Mouse (Mus musculus): ENCODE measurements at regions not wholly inside any gene's neighbourhood (a gene's known extent, or its start where the extent isn't known, plus 50 kb on each side); places are given as distances from the start of the nearest gene placed in this dataset.

GRCm38 (mm10) chr5:43050961-43051517 lies 181.9 kb upstream of the Cpeb2 start:
- DNase-seq (ENCODE audit: low spot score) (no peak), ATAC-seq (ENCODE audit: low FRiP score) (no peak)
- no peaks in the 10 kb centered on the region for H3K4me1 ChIP-seq (replicated peaks; ENCODE audit: control insufficient read depth, insufficient read depth, low read length)

GRCm38 (mm10) chr5:43052668-43053067 lies 180.3 kb upstream of the Cpeb2 start:
- H3K9ac ChIP-seq (ENCODE audit: low read depth, low read length): no peak overlapping the region
- no peak for DNase-seq (ENCODE audit: low spot score)
- 66% methylated on average over 1 of the region's 1 CpGs for WGBS
- no peak for ATAC-seq (ENCODE audit: low FRiP score)
- no peaks in the 10 kb centered on the region for H3K27me3 ChIP-seq (ENCODE audit: control insufficient read depth, insufficient read depth, low read length)
- H3K4me2 ChIP-seq (replicated peaks; ENCODE audit: low read depth, low read length): no peak overlapping the region
- H3K27ac ChIP-seq (ENCODE audit: low read depth, low read length): no peak overlapping the region
- no peaks in the 10 kb centered on the region for H3K4me1 ChIP-seq (replicated peaks; ENCODE audit: control insufficient read depth, insufficient read depth, low read length)
- H3K36me3 ChIP-seq (ENCODE audit: control insufficient read depth, insufficient read depth, low read length): no peaks in the 10 kb centered on the region
- H3K4me3 ChIP-seq (ENCODE audit: low read depth, low read length): no peak overlapping the region
- no peaks in the 10 kb centered on the region for H3K9me3 ChIP-seq (ENCODE audit: control insufficient read depth, low read length)

More at GRCm38 (mm10) chr5:43050961-43051517, 181.9 kb upstream of the Cpeb2 start:
- Histone ChIP-seq H3K9me3 (ENCODE audit: control insufficient read depth, low read length) (no peaks in the 10 kb centered on the region), H3K4me3 (ENCODE audit: low read depth, low read length) (no peak overlapping the region), H3K9ac (ENCODE audit: low read depth, low read length) (no peak overlapping the region), H3K36me3 (ENCODE audit: control insufficient read depth, insufficient read depth, low read length) (no peaks in the 10 kb centered on the region), H3K4me2 (replicated peaks; ENCODE audit: low read depth, low read length) (no peak overlapping the region), H3K27ac (ENCODE audit: low read depth, low read length) (no peak overlapping the region), H3K27me3 (ENCODE audit: control insufficient read depth, insufficient read depth, low read length) (no peaks in the 10 kb centered on the region)
- 94% methylated on average over 7 of the region's 7 CpGs for WGBS

GRCm38 (mm10) chr5:43054586-43054985 lies 178.4 kb upstream of the Cpeb2 start:
- WGBS: 95% methylated on average over 8 of the region's 8 CpGs
- Histone ChIP-seq H3K9ac (ENCODE audit: low read depth, low read length) (no peak overlapping the region), H3K4me1 (replicated peaks; ENCODE audit: control insufficient read depth, insufficient read depth, low read length) (no peaks in the 10 kb centered on the region), H3K4me2 (replicated peaks; ENCODE audit: low read depth, low read length) (no peak overlapping the region), H3K4me3 (ENCODE audit: low read depth, low read length) (no peak overlapping the region), H3K27me3 (ENCODE audit: control insufficient read depth, insufficient read depth, low read length) (no peaks in the 10 kb centered on the region), H3K9me3 (ENCODE audit: control insufficient read depth, low read length) (no peaks in the 10 kb centered on the region), H3K36me3 (ENCODE audit: control insufficient read depth, insufficient read depth, low read length) (no peaks in the 10 kb centered on the region), H3K27ac (ENCODE audit: low read depth, low read length) (no peak overlapping the region)
- DNase-seq (ENCODE audit: low spot score): no peak
- ATAC-seq (ENCODE audit: low FRiP score): no peak

- ATAC-seq (ENCODE audit: low FRiP score) (no peak), DNase-seq (ENCODE audit: low spot score) (no peak)
- no peaks in the 10 kb centered on the region for H3K27me3 ChIP-seq (ENCODE audit: control insufficient read depth, insufficient read depth, low read length)
- H3K4me1 ChIP-seq (replicated peaks; ENCODE audit: control insufficient read depth, insufficient read depth, low read length): no peaks in the 10 kb centered on the region
- H3K4me2 ChIP-seq (replicated peaks; ENCODE audit: low read depth, low read length): no peak overlapping the region
- no peak overlapping the region for H3K4me3 ChIP-seq (ENCODE audit: low read depth, low read length)
- H3K36me3 ChIP-seq (ENCODE audit: control insufficient read depth, insufficient read depth, low read length): no peaks in the 10 kb centered on the region
- no peaks in the 10 kb centered on the region for H3K9me3 ChIP-seq (ENCODE audit: control insufficient read depth, low read length)
- H3K27ac ChIP-seq (ENCODE audit: low read depth, low read length): no peak overlapping the region
- H3K9ac ChIP-seq (ENCODE audit: low read depth, low read length): no peak overlapping the region
- WGBS: 87% methylated on average over 4 of the region's 4 CpGs
These were observed 177.8 kb upstream of the Cpeb2 start for GRCm38 (mm10) chr5:43055111-43055710.

GRCm38 (mm10) chr5:43056486-43056885 lies 176.5 kb upstream of the Cpeb2 start:
- Histone ChIP-seq H3K4me1 (replicated peaks; ENCODE audit: control insufficient read depth, insufficient read depth, low read length) (no peaks in the 10 kb centered on the region), H3K27me3 (ENCODE audit: control insufficient read depth, insufficient read depth, low read length) (no peaks in the 10 kb centered on the region), H3K27ac (ENCODE audit: low read depth, low read length) (no peak overlapping the region), H3K9me3 (ENCODE audit: control insufficient read depth, low read length) (no peaks in the 10 kb centered on the region), H3K4me2 (replicated peaks; ENCODE audit: low read depth, low read length) (no peak overlapping the region), H3K9ac (ENCODE audit: low read depth, low read length) (no peak overlapping the region), H3K36me3 (ENCODE audit: control insufficient read depth, insufficient read depth, low read length) (no peaks in the 10 kb centered on the region), H3K4me3 (ENCODE audit: low read depth, low read length) (no peak overlapping the region)
- WGBS: 85% methylated on average over 2 of the region's 2 CpGs
- no peak for DNase-seq (ENCODE audit: low spot score)
- no peak for ATAC-seq (ENCODE audit: low FRiP score)

- Histone ChIP-seq H3K27me3 (ENCODE audit: control insufficient read depth, insufficient read depth, low read length) (no peaks in the 10 kb centered on the region), H3K9me3 (ENCODE audit: control insufficient read depth, low read length) (no peaks in the 10 kb centered on the region), H3K27ac (ENCODE audit: low read depth, low read length) (no peak overlapping the region), H3K4me2 (replicated peaks; ENCODE audit: low read depth, low read length) (no peak overlapping the region), H3K36me3 (ENCODE audit: control insufficient read depth, insufficient read depth, low read length) (no peaks in the 10 kb centered on the region), H3K9ac (ENCODE audit: low read depth, low read length) (no peak overlapping the region), H3K4me3 (ENCODE audit: low read depth, low read length) (no peak overlapping the region), H3K4me1 (replicated peaks; ENCODE audit: control insufficient read depth, insufficient read depth, low read length) (no peaks in the 10 kb centered on the region)
- ATAC-seq (ENCODE audit: low FRiP score): no peak
- WGBS: 88% methylated on average over 1 of the region's 2 CpGs
- no peak for DNase-seq (ENCODE audit: low spot score)
These were observed 171.7 kb upstream of the Cpeb2 start for GRCm38 (mm10) chr5:43061243-43061642.

- H3K4me1 ChIP-seq (replicated peaks; ENCODE audit: control insufficient read depth, insufficient read depth, low read length): no peaks in the 10 kb centered on the region
- no peaks in the 10 kb centered on the region for H3K9me3 ChIP-seq (ENCODE audit: control insufficient read depth, low read length)
- ATAC-seq (ENCODE audit: low FRiP score): no peak
- H3K27ac ChIP-seq (ENCODE audit: low read depth, low read length): no peak overlapping the region
- H3K4me2 ChIP-seq (replicated peaks; ENCODE audit: low read depth, low read length): no peak overlapping the region
- DNase-seq (ENCODE audit: low spot score): no peak
- H3K27me3 ChIP-seq (ENCODE audit: control insufficient read depth, insufficient read depth, low read length): no peaks in the 10 kb centered on the region
- no peak overlapping the region for H3K9ac ChIP-seq (ENCODE audit: low read depth, low read length)
- H3K36me3 ChIP-seq (ENCODE audit: control insufficient read depth, insufficient read depth, low read length): no peaks in the 10 kb centered on the region
- WGBS: 78% methylated on average over 1 of the region's 1 CpGs
- H3K4me3 ChIP-seq (ENCODE audit: low read depth, low read length): no peak overlapping the region
These were observed 171.1 kb upstream of the Cpeb2 start for GRCm38 (mm10) chr5:43061797-43062391.

GRCm38 (mm10) chr5:43062499-43062898 lies 170.5 kb upstream of the Cpeb2 start:
- Histone ChIP-seq H3K36me3 (ENCODE audit: control insufficient read depth, insufficient read depth, low read length) (no peaks in the 10 kb centered on the region), H3K9ac (ENCODE audit: low read depth, low read length) (no peak overlapping the region), H3K4me3 (ENCODE audit: low read depth, low read length) (no peak overlapping the region), H3K27ac (ENCODE audit: low read depth, low read length) (no peak overlapping the region), H3K9me3 (ENCODE audit: control insufficient read depth, low read length) (no peaks in the 10 kb centered on the region), H3K4me1 (replicated peaks; ENCODE audit: control insufficient read depth, insufficient read depth, low read length) (no peaks in the 10 kb centered on the region), H3K27me3 (ENCODE audit: control insufficient read depth, insufficient read depth, low read length) (no peaks in the 10 kb centered on the region), H3K4me2 (replicated peaks; ENCODE audit: low read depth, low read length) (no peak overlapping the region)
- ATAC-seq (ENCODE audit: low FRiP score) (no peak), DNase-seq (ENCODE audit: low spot score) (no peak)
- WGBS: 87% methylated on average over 1 of the region's 1 CpGs

GRCm38 (mm10) chr5:43063386-43063785 lies 169.6 kb upstream of the Cpeb2 start:
- Histone ChIP-seq H3K9ac (ENCODE audit: low read depth, low read length) (no peak overlapping the region), H3K27me3 (ENCODE audit: control insufficient read depth, insufficient read depth, low read length) (no peaks in the 10 kb centered on the region), H3K4me2 (replicated peaks; ENCODE audit: low read depth, low read length) (no peak overlapping the region), H3K27ac (ENCODE audit: low read depth, low read length) (no peak overlapping the region), H3K36me3 (ENCODE audit: control insufficient read depth, insufficient read depth, low read length) (no peaks in the 10 kb centered on the region), H3K4me3 (ENCODE audit: low read depth, low read length) (no peak overlapping the region), H3K4me1 (replicated peaks; ENCODE audit: control insufficient read depth, insufficient read depth, low read length) (no peaks in the 10 kb centered on the region), H3K9me3 (ENCODE audit: control insufficient read depth, low read length) (no peaks in the 10 kb centered on the region)
- DNase-seq (ENCODE audit: low spot score) (no peak), ATAC-seq (ENCODE audit: low FRiP score) (no peak)
- WGBS: 83% methylated on average over 8 of the region's 8 CpGs

All from hindbrain, embryonic 11.5 days (tissue).